Mouse (Mus musculus) midbrain, embryonic 12.5 days (tissue): ENCODE results near the gene Igf2bp2. TPM values are rescaled to one million over a fixed set of nuclear protein-coding genes. Genes with fewer than 3 reads are reported as not detected.

ENCODE experiments used
- ATAC-seq: fragments of 200-750 bp; cut with Nextera tagmentation; 2 replicates; pipeline ENCODE4 v1.8.0; 2017; ENCODE audit warnings: low read depth, moderate TSS enrichment, moderate library complexity; ENCODE audit not compliant: low FRiP score
- H3K27ac ChIP-seq: fragments of 300-500 bp; sonication (generic); replicated peaks from 2 replicates; pipeline ENCODE4 v1.5.1; 2016; ENCODE audit warnings: mild to moderate bottlenecking
- H3K27me3 ChIP-seq: fragments of 300-500 bp; sonication (generic); 2 replicates; pipeline ENCODE4 v1.6.1; 2016; ENCODE audit warnings: mild to moderate bottlenecking
- H3K36me3 ChIP-seq: fragments of 300-500 bp; sonication (generic); 2 replicates; pipeline ENCODE4 v1.6.1; 2016
- H3K4me1 ChIP-seq: fragments of 300-500 bp; sonication (generic); 2 replicates; pipeline ENCODE4 v1.6.1; 2016
- H3K4me2 ChIP-seq: fragments of 300-500 bp; sonication (generic); replicated peaks from 2 replicates; pipeline ENCODE4 v1.6.1; 2016; ENCODE audit warnings: mild to moderate bottlenecking, moderate library complexity
- H3K4me3 ChIP-seq: fragments of 300-500 bp; sonication (generic); 2 replicates; pipeline ENCODE4 v1.5.1; 2016; ENCODE audit warnings: mild to moderate bottlenecking
- H3K9ac ChIP-seq: fragments of 300-500 bp; sonication (generic); replicated peaks from 2 replicates; pipeline ENCODE4 v1.6.1; 2016; ENCODE audit warnings: mild to moderate bottlenecking, moderate library complexity
- H3K9me3 ChIP-seq: fragments of 300-500 bp; sonication (generic); 2 replicates; pipeline ENCODE4 v1.6.1; 2016; ENCODE audit warnings: mild to moderate bottlenecking
- WGBS: fragments of 180-500 bp; shearing (Covaris S2); methylation state at CpG from one replicate; pipeline ENCODE4 v1.1.7; 2016; 5-methylcytosine and 5-hydroxymethylcytosine counted together
- polyA plus RNA-seq: library from polyadenylated mRNA; unstranded; fragments of >200 nt; fragmentation: Nextera tagmentation; extraction: Ambion mirVana; gene quantifications from 2 replicates; pipeline ENCODE4 v1.2.1, GENCODE M21; 2016

Igf2bp2 gene
- polyA plus RNA-seq, 1 experiment from 2014 or later, result 72.5 TPM

DNA sequence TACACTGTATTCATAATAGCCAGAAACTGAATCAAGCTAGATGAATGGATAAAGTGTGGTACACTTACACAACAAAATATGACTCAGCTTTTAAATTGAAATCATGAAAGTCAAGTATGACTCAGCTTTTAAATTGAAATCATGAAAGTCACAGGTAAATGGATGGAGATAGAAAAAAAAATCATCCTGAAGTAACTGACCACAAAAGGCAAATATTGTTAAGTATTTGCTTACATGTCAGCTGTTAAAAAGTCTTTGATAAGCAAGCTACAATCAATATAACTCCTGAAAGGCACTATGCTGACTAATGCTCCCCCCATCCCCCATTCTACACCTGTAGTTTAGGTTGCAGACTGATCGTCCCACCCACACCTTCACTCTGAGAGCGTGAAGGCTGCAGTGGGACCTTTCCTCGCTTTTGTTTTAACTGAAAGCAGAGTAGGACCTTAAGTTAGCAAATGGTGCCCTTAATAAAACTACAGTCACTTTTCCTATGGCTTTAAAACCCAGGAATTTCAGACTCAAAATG lies 71.8 kb downstream of the Igf2bp2 start:
- H3K9ac ChIP-seq, result no peak overlapping the region

DNA sequence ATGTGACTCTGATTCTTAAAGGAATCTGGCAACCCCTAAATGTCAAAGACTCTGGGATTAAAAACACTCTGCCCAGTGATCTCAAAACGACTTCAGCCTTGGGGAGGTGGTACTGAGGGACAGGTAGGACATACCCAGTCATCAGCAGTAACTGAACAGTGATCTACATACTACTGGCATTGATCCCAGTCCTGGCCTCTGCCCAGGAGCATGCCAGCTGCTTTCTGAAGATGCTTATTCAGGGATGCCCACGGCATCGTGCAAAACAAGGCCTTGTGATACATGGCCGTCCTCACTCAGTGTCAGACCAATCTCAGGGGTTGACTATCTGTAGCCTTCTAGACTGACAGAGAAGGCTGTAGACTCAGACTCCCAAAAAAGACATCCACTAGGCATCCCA lies 77.7 kb downstream of the Igf2bp2 start:
- WGBS, result 94% methylated on average over 4 of the region's 4 CpGs
- H3K9ac ChIP-seq, result no peak overlapping the region
- H3K27me3 ChIP-seq, result no peaks in the 10 kb centered on the region
- no peaks in the 10 kb centered on the region for H3K4me1 ChIP-seq
- H3K9me3 ChIP-seq, result no peaks in the 10 kb centered on the region
- no peak for ATAC-seq
- H3K27ac ChIP-seq, result no peak overlapping the region
- peaks cover 33% of the 10 kb centered on the region for H3K36me3 ChIP-seq
- no peak overlapping the region for H3K4me2 ChIP-seq
- no peak overlapping the region for H3K4me3 ChIP-seq

More for the DNA sequence above, 71.8 kb downstream of the Igf2bp2 start:
- Histone ChIP-seq H3K4me3 (no peak overlapping the region), H3K27me3 (no peaks in the 10 kb centered on the region), H3K36me3 (peaks cover 11% of the 10 kb centered on the region), H3K4me2 (no peak overlapping the region), H3K27ac (no peak overlapping the region), H3K4me1 (no peaks in the 10 kb centered on the region), H3K9me3 (no peaks in the 10 kb centered on the region)
- WGBS, result 90% methylated on average over 3 of the region's 3 CpGs
- ATAC-seq, result no peak

DNA sequence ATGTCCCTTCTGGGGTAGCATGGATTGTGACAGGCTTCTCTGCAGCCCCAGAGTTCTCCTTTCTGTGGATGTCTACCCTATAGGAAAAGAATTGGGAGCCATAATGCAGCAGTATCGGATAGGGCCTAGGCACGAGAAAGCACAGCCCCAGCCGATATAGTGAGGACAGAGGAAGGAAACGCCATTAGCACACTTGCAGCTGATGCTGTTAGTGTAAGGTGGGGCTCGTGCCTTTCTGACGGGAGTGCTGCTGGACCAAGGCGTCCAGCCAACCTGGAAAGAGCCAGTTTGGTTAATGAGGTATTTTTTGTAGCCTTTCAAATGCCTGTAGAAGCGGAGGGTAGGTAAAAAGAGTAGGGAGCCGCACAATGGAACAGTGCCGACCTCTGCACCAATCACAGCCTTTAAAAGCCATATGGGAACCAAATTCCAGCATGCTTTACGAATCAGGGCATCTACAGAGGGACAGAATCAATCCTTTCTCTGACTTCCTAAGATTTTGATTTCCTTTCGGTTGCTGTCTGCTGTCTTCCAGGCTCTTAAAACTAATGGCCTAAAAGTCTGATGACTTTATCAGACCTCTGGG lies 82.9 kb downstream of the Igf2bp2 start:
- Histone ChIP-seq H3K9me3 (no peaks in the 10 kb centered on the region), H3K4me2 (no peak overlapping the region), H3K4me1 (peaks cover 16% of the 10 kb centered on the region; the same call in 1 of the 2 replicates), H3K36me3 (peaks cover 59% of the 10 kb centered on the region), H3K9ac (no peak overlapping the region), H3K27me3 (no peaks in the 10 kb centered on the region), H3K4me3 (no peak overlapping the region), H3K27ac (no peak overlapping the region)
- no peak for ATAC-seq
- 90% methylated on average over 12 of the region's 12 CpGs for WGBS

DNA sequence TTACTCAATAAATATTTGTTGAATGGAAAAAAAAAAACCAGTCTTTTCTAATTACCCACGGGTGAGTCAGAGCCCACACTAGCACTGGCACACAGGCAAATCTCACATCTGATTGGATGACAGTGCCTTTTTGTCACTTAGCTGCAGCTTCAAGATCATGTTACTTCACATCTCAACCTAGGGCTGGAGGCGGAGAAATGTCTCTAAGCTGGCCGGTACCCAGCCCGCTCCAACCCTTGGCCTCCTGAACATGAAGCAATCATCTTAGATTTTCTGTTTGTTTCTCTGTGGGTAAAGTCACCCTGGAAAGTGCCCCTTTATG lies 86.5 kb downstream of the Igf2bp2 start:
- ATAC-seq, result peak; percentile 49; the same call in 1 of the 2 replicates
- 31% methylated on average over 4 of the region's 4 CpGs for WGBS
- H3K4me2 ChIP-seq, result no peak overlapping the region

DNA sequence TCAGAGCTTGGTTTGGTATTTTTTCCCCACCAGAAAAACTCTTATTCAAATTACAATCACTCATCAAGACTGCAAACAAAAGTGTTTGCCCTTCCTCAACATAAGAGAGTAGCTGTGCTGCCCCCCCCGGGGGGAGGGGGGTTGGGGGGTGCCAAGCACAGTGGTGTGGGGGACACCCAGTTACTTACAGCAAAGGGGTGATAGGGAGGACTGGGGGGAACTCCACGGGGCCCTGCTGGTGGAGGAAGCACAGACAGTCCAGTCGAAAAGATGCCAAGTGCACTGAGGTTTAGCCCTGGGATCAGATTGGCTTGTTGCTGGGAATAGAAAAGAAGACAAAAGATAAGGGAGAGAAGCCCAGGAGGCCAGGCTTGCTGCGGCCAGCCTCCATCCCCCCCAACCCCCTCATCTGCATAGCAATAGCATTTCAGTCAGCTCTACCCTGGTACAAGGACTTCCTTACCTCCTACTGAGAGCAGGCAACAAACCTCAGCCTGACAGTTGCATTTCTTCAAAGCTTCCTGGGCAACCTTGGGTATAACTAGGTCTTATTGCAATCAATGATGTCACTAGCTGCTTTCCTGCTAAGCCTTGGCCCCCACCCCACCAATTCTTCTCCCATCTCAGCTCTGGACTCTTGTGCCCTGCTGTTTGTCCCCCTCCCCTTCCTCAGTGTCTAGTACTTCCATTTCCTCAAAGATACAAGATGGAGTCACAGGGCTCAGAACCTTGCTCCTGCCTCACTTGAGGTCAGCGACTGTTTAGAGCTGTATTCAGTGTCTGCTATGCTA lies 87.1 kb downstream of the Igf2bp2 start:
- ATAC-seq, result peak; percentile 74
- H3K27ac ChIP-seq, result peak overlapping the region; percentile 64
- 9% methylated on average over 5 of the region's 5 CpGs for WGBS
- H3K36me3 ChIP-seq, result peaks cover 69% of the 10 kb centered on the region
- no peaks in the 10 kb centered on the region for H3K27me3 ChIP-seq
- no peak overlapping the region for H3K4me3 ChIP-seq
- H3K9ac ChIP-seq, result no peak overlapping the region
- H3K9me3 ChIP-seq, result no peaks in the 10 kb centered on the region
- no peak overlapping the region for H3K4me2 ChIP-seq
- peaks cover 17% of the 10 kb centered on the region; the same call in 1 of the 2 replicates for H3K4me1 ChIP-seq

More for the DNA sequence above, 86.5 kb downstream of the Igf2bp2 start:
- peaks cover 17% of the 10 kb centered on the region; the same call in 1 of the 2 replicates for H3K4me1 ChIP-seq
- H3K36me3 ChIP-seq, result peaks cover 69% of the 10 kb centered on the region
- no peak overlapping the region for H3K4me3 ChIP-seq
- no peak overlapping the region for H3K9ac ChIP-seq
- H3K27me3 ChIP-seq, result no peaks in the 10 kb centered on the region
- no peaks in the 10 kb centered on the region for H3K9me3 ChIP-seq
- H3K27ac ChIP-seq, result peak overlapping the region; percentile 64

DNA sequence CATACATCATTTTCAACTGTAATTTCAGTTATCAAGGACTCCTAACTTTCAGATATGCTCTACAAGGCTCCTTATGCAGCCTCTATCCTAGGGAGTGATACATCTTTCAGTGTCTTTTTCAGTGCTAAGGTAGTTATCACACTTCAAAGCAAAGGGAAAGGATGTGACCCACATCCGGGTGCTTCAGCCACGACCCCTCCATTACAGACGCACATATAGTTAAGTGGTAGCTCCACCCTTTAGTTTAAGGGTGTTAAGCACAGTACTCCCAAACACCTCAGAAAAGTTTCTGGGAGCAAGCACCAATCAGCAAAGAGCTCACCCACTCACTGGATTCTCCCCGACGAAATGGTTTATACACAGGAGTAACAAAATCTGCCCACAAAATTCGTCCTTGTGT lies 88.0 kb downstream of the Igf2bp2 start:
- H3K27ac ChIP-seq, result no peak overlapping the region
- 85% methylated on average over 6 of the region's 6 CpGs for WGBS
- H3K9ac ChIP-seq, result no peak overlapping the region
- H3K4me1 ChIP-seq, result peaks cover 17% of the 10 kb centered on the region; the same call in 1 of the 2 replicates
- no peak for ATAC-seq
- no peak overlapping the region for H3K4me3 ChIP-seq
- peaks cover 71% of the 10 kb centered on the region for H3K36me3 ChIP-seq
- H3K4me2 ChIP-seq, result no peak overlapping the region
- no peaks in the 10 kb centered on the region for H3K9me3 ChIP-seq
- H3K27me3 ChIP-seq, result no peaks in the 10 kb centered on the region

DNA sequence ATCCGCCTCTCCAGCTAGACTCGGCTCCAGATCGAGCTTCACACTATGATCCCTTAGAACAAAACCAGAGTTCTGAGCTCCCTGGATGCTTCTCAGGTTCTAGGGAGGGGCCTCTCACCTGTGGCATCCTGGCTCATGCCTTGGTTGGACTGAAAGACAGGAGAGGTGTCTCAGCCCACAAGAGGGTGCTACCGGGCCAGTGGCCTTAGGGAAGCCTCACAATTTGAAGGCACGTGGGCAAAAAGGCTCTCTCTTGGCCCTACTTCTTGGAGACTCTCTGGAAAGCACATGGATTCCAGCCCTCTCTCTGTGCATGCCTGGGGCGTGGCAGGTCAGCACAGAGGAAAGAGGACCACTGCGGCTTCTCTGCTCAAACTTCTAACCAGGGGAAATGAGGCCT lies 91.7 kb downstream of the Igf2bp2 start:
- H3K36me3 ChIP-seq, result peaks cover 77% of the 10 kb centered on the region
- no peaks in the 10 kb centered on the region for H3K9me3 ChIP-seq
- no peak overlapping the region for H3K4me2 ChIP-seq
- H3K27ac ChIP-seq, result no peak overlapping the region
- H3K4me1 ChIP-seq, result peaks cover 11% of the 10 kb centered on the region; the same call in 1 of the 2 replicates
- no peak for ATAC-seq
- H3K4me3 ChIP-seq, result no peak overlapping the region
- WGBS, result 76% methylated on average over 7 of the region's 7 CpGs
- no peaks in the 10 kb centered on the region for H3K27me3 ChIP-seq
- H3K9ac ChIP-seq, result no peak overlapping the region

DNA sequence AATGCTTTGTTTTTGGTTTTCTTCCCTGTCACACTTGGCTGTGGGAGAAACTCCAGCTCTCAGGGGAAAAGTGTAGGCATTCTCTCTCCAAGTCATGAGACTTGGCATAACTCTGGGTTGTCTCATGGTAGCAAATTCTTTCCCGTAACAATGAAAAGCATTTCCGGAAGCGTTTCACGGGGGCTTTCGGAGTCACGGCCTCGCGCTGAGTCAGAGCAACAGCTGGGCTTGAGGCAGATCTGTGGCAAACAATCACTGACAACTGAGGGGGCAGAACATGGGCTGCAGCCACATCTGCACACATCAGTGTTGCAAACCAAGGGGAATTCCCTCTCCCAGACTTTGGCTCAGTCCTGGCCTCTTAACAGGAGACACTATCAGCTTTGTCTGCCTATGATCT lies 95.7 kb downstream of the Igf2bp2 start:
- H3K36me3 ChIP-seq, result peaks cover 92% of the 10 kb centered on the region
- WGBS, result 91% methylated on average over 8 of the region's 8 CpGs

DNA sequence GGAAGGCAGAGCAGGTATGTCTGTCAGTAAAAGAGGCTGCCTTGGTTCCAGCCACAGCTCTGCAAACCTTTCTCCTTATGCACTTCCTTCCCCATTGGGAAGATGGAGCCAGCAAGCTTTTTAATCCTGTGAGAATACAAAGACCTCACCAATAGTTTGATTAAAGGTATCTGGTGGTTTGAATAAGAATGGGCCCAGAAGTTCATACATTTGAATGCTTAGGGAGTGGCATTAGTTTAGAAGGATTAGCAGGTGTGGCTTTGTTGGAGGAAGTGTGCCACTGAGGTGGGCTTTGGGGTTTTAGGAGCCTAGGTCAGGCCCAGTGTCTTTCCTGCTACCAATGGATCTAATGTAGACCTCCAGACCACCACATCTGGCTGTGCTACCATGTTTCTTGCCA lies 97.6 kb downstream of the Igf2bp2 start:
- no peak overlapping the region for H3K4me3 ChIP-seq
- H3K4me2 ChIP-seq, result no peak overlapping the region
- H3K4me1 ChIP-seq, result no peaks in the 10 kb centered on the region
- H3K27me3 ChIP-seq, result no peaks in the 10 kb centered on the region
- H3K36me3 ChIP-seq, result peaks cover 97% of the 10 kb centered on the region
- no peak for ATAC-seq
- H3K9ac ChIP-seq, result no peak overlapping the region
- no peak overlapping the region for H3K27ac ChIP-seq
- H3K9me3 ChIP-seq, result no peaks in the 10 kb centered on the region

More for the DNA sequence above, 95.7 kb downstream of the Igf2bp2 start:
- Histone ChIP-seq H3K4me2 (no peak overlapping the region), H3K27me3 (no peaks in the 10 kb centered on the region), H3K27ac (no peak overlapping the region), H3K4me3 (no peak overlapping the region), H3K4me1 (no peaks in the 10 kb centered on the region), H3K9ac (no peak overlapping the region), H3K9me3 (no peaks in the 10 kb centered on the region)
- no peak for ATAC-seq

DNA sequence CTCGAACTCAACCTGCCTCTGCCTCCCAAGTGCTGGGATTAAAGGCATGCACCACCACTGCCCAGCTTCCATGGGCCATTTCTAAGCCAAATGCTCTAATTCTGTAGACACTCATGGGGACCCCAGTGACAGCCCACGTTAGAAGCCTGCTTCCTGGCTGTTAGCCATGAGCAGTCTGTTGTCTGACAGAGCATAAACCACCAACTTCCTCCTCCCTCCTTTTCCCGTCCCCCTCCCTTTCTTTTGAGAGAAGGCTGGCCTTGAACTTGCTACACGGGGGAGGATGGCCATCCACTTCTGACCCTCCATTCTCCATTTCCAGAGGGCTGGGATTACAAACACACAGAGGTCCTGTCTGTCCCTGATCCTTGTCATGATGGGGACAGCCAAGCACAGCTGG lies 100.8 kb downstream of the Igf2bp2 start:
- no peaks in the 10 kb centered on the region for H3K9me3 ChIP-seq
- H3K4me3 ChIP-seq, result no peak overlapping the region
- H3K27me3 ChIP-seq, result no peaks in the 10 kb centered on the region
- H3K36me3 ChIP-seq, result peaks cover 80% of the 10 kb centered on the region
- H3K9ac ChIP-seq, result no peak overlapping the region
- 77% methylated on average over 4 of the region's 4 CpGs for WGBS
- H3K27ac ChIP-seq, result no peak overlapping the region
- H3K4me1 ChIP-seq, result no peaks in the 10 kb centered on the region
- no peak overlapping the region for H3K4me2 ChIP-seq
- no peak for ATAC-seq

DNA sequence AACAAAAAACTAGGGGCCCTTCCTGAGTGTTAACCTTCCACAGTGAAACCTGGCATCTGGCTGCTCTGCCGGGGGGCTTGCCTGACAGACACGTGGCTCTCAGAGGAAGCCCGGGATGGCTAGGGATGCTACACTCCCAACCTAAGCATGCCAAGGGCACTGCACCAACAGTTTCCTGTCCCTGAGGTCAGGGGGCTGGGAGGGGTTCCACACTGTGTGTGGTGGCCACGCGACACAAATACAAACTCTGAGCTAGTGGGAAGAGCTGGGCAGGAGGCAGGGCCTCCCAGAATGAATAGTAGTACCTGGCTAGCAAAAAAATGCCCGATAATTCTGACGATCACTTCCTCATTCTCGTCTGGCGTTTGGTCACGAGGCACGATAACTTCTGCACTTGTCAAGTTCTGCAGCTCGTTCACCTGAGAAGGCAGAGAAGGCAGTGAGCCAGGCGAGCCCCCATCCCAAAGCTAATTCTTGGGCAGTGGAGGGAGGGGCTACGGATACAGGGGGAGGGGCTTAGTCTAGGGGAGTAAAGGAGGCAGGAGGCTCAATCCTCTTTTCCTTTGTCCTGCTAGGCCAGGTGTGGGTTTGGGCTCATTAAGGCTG lies 101.4 kb downstream of the Igf2bp2 start:
- Histone ChIP-seq H3K4me3 (no peak overlapping the region), H3K27ac (no peak overlapping the region), H3K4me1 (no peaks in the 10 kb centered on the region), H3K4me2 (no peak overlapping the region), H3K27me3 (no peaks in the 10 kb centered on the region), H3K9ac (no peak overlapping the region), H3K9me3 (no peaks in the 10 kb centered on the region), H3K36me3 (peaks cover 73% of the 10 kb centered on the region)
- WGBS, result 86% methylated on average over 14 of the region's 14 CpGs
- no peak for ATAC-seq

DNA sequence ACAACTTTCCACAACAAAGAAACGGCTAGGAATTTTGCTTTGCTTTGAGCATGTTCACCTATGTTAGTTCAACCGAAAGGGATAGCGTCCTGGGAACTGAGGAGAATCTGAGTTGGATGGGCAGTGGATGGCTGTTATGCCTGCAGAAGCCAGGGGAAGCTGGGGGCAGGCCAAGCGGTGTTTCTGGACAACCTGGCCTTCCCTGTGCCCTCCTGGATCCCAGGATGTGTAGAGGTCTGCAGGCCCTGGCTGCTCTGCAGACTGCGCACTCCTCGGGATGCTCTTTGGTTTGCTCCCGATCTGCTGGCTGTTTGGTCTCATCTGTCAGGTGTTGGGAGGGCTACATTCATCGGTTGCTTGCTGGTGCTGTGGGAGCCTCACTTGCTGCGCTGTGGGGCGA lies 102.7 kb downstream of the Igf2bp2 start:
- Histone ChIP-seq H3K27ac (no peak overlapping the region), H3K36me3 (peaks cover 61% of the 10 kb centered on the region), H3K9ac (no peak overlapping the region), H3K9me3 (no peaks in the 10 kb centered on the region), H3K4me2 (no peak overlapping the region), H3K4me3 (no peak overlapping the region), H3K27me3 (no peaks in the 10 kb centered on the region), H3K4me1 (no peaks in the 10 kb centered on the region)
- WGBS, result 93% methylated on average over 10 of the region's 10 CpGs
- no peak for ATAC-seq
